Mouse (Mus musculus) cortical plate, adult 2 months (tissue): ENCODE measurements at regions not wholly inside any gene's neighbourhood (a gene's known extent, or its start where the extent isn't known, plus 50 kb on each side); places are given as distances from the start of the nearest gene placed in this dataset.

Experiments
- CTCF ChIP-seq: fragments of 200-500 bp; IDR thresholded peaks from 2 replicates; pipeline ENCODE4 v1.5.1; 2011; ENCODE audit warnings: mild to moderate bottlenecking, control low read depth, low read length; ENCODE audit not compliant: insufficient read depth; ENCODE audit errors: extremely low read depth
- POLR2A ChIP-seq: fragments of 200-500 bp; IDR thresholded peaks from 2 replicates; pipeline ENCODE4 v1.6.1; 2011; ENCODE audit warnings: mild to moderate bottlenecking, low read length, control low read depth; ENCODE audit not compliant: insufficient read depth; ENCODE audit errors: extremely low read depth

- TF ChIP-seq POLR2A (no peak), CTCF (no peak)
Observed at GRCm38 (mm10) chr15:45473191-45473590, 5339.0 kb downstream of the 9330182O14Rik start.
